Mouse (Mus musculus) hindbrain, embryonic 16.5 days (tissue): ENCODE results near the gene Pex12. TPM values are rescaled to one million over a fixed set of nuclear protein-coding genes. Genes with fewer than 3 reads are reported as not detected.
A peak's percentile ranks its signal among the peaks of the same experiment; 100 is the strongest.

Experiments used
- ATAC-seq: fragments of 200-750 bp; cut with Nextera tagmentation; 2 replicates; pipeline ENCODE4 v1.8.0; 2017; ENCODE audit warnings: moderate TSS enrichment, moderate library complexity
- H3K27ac ChIP-seq: fragments of 300-500 bp; sonication (generic); 2 replicates; pipeline ENCODE4 v1.5.1; 2014; ENCODE audit warnings: low read depth, mild to moderate bottlenecking, control low read depth, low read length, moderate library complexity
- H3K27me3 ChIP-seq: fragments of 300-500 bp; sonication (generic); replicated peaks from 2 replicates; pipeline ENCODE4 v1.6.1; 2014; ENCODE audit warnings: low read length; ENCODE audit not compliant: control insufficient read depth, insufficient read depth
- H3K36me3 ChIP-seq: fragments of 300-500 bp; sonication (generic); 2 replicates; pipeline ENCODE4 v1.6.1; 2014; ENCODE audit warnings: mild to moderate bottlenecking, low read length, moderate library complexity, mixed read lengths; ENCODE audit not compliant: control insufficient read depth, insufficient read depth
- H3K4me1 ChIP-seq: fragments of 300-500 bp; sonication (generic); 2 replicates; pipeline ENCODE4 v1.6.1; 2014; ENCODE audit warnings: low read depth, low read length; ENCODE audit not compliant: control insufficient read depth, insufficient read depth
- H3K4me2 ChIP-seq: fragments of 300-500 bp; sonication (generic); 2 replicates; pipeline ENCODE4 v1.6.1; 2014; ENCODE audit warnings: mild to moderate bottlenecking, low read length, control low read depth, moderate library complexity
- H3K4me3 ChIP-seq: fragments of 300-500 bp; sonication (generic); 2 replicates; pipeline ENCODE4 v1.5.1; 2014; ENCODE audit warnings: mild to moderate bottlenecking, low read length, control low read depth, moderate library complexity
- H3K9ac ChIP-seq: fragments of 300-500 bp; sonication (generic); 2 replicates; pipeline ENCODE4 v1.6.1; 2014; ENCODE audit warnings: low read depth, mild to moderate bottlenecking, control low read depth, low read length, moderate library complexity
- H3K9me3 ChIP-seq: fragments of 300-500 bp; sonication (generic); 2 replicates; pipeline ENCODE4 v1.6.1; 2014; ENCODE audit warnings: mild to moderate bottlenecking, low read length, moderate library complexity; ENCODE audit not compliant: control insufficient read depth
- WGBS: fragments of 180-500 bp; shearing (Covaris S2); extraction: QIAGEN DNeasy Blood & Tissue Kit; methylation state at CpG from one replicate; pipeline ENCODE4 v1.1.7; 2014; 5-methylcytosine and 5-hydroxymethylcytosine counted together
- polyA plus RNA-seq: library from polyadenylated mRNA; unstranded; fragments of >200 nt; fragmentation: Nextera tagmentation; extraction: Ambion mirVana; gene quantifications from 2 replicates; pipeline ENCODE4 v1.2.1, GENCODE M21; 2015

Pex12 gene
- polyA plus RNA-seq, 1 experiment from 2014 or later, result 15.0 TPM

GRCm38 (mm10) chr11:83292251-83292587 lies 10.2 kb downstream of the Pex12 start:
- Histone ChIP-seq H3K27ac (peak overlapping the region; percentile 61; the same call in 1 of the 2 replicates), H3K4me1 (peaks cover 33% of the 10 kb centered on the region), H3K27me3 (no peaks in the 10 kb centered on the region), H3K9ac (peak overlapping the region; percentile 76), H3K9me3 (no peaks in the 10 kb centered on the region), H3K36me3 (0 out of 2 replicates have a peak, but pooled peaks cover 2% of the 10 kb centered on the region), H3K4me3 (peak overlapping the region; percentile 60), H3K4me2 (peak overlapping the region; percentile 95)
- WGBS, result 2% methylated on average over 5 of the region's 5 CpGs
- ATAC-seq, result no peak

- 0 out of 2 replicates have a peak, but pooled peaks cover under 1% of the 10 kb centered on the region for H3K36me3 ChIP-seq
- H3K27me3 ChIP-seq, result no peaks in the 10 kb centered on the region
- peak overlapping the region; percentile 95 for H3K4me2 ChIP-seq
- H3K27ac ChIP-seq, result peak overlapping the region; percentile 78
- ATAC-seq, result peak; percentile 100
- H3K4me3 ChIP-seq, result peak overlapping the region; percentile 60
- peaks cover 29% of the 10 kb centered on the region for H3K4me1 ChIP-seq
- WGBS, result under 1% methylated on average over 38 of the region's 38 CpGs
- H3K9me3 ChIP-seq, result no peaks in the 10 kb centered on the region
- peak overlapping the region; percentile 76 for H3K9ac ChIP-seq
Measured at GRCm38 (mm10) chr11:83291375-83292250, 10.8 kb downstream of the Pex12 start.

GRCm38 (mm10) chr11:83289633-83290032 lies 12.8 kb downstream of the Pex12 start:
- Histone ChIP-seq H3K4me1 (peaks cover 22% of the 10 kb centered on the region), H3K9me3 (no peaks in the 10 kb centered on the region), H3K4me3 (no peak overlapping the region), H3K27ac (no peak overlapping the region), H3K27me3 (no peaks in the 10 kb centered on the region), H3K4me2 (no peak overlapping the region), H3K9ac (no peak overlapping the region), H3K36me3 (no peaks in the 10 kb centered on the region)
- WGBS, result 87% methylated on average over 2 of the region's 2 CpGs
- no peak for ATAC-seq

- Histone ChIP-seq H3K27ac (no peak overlapping the region), H3K4me2 (no peak overlapping the region), H3K9me3 (no peaks in the 10 kb centered on the region), H3K36me3 (no peaks in the 10 kb centered on the region), H3K27me3 (no peaks in the 10 kb centered on the region), H3K4me3 (no peak overlapping the region), H3K4me1 (peaks cover 19% of the 10 kb centered on the region), H3K9ac (no peak overlapping the region)
- WGBS, result 93% methylated on average over 5 of the region's 5 CpGs
- no peak for ATAC-seq
Measured at GRCm38 (mm10) chr11:83289036-83289435, 13.3 kb downstream of the Pex12 start.

- Histone ChIP-seq H3K4me3 (no peak within 1 kb of the TSS), H3K27ac (no peak within 1 kb of the TSS), H3K27me3 (no peaks in the 10 kb centered on the region), H3K9ac (no peak within 1 kb of the TSS), H3K36me3 (no peaks in the 10 kb centered on the region), H3K9me3 (no peaks in the 10 kb centered on the region), H3K4me1 (peaks cover 3% of the 10 kb centered on the region; the same call in 1 of the 2 replicates), H3K4me2 (no peak within 1 kb of the TSS)
- ATAC-seq, result no peak
- WGBS, result 71% methylated on average over 1 of the region's 1 CpGs
Measured at GRCm38 (mm10) chr11:83286566-83286965, 15.8 kb downstream of the Pex12 start, which contains the start of gene Slfn14. Slfn14 (minus strand) TSS chr11:83286726.

GRCm38 (mm10) chr11:83285627-83286026 lies 16.8 kb downstream of the Pex12 start:
- Histone ChIP-seq H3K4me2 (no peak overlapping the region), H3K4me1 (no peaks in the 10 kb centered on the region), H3K27ac (no peak overlapping the region), H3K36me3 (no peaks in the 10 kb centered on the region), H3K9ac (no peak overlapping the region), H3K4me3 (no peak overlapping the region), H3K9me3 (no peaks in the 10 kb centered on the region), H3K27me3 (no peaks in the 10 kb centered on the region)
- ATAC-seq, result no peak
- WGBS, result 90% methylated on average over 4 of the region's 4 CpGs

- H3K9ac ChIP-seq, result no peak overlapping the region
- H3K36me3 ChIP-seq, result no peaks in the 10 kb centered on the region
- H3K27me3 ChIP-seq, result no peaks in the 10 kb centered on the region
- no peak overlapping the region for H3K4me3 ChIP-seq
- H3K9me3 ChIP-seq, result no peaks in the 10 kb centered on the region
- H3K4me1 ChIP-seq, result no peaks in the 10 kb centered on the region
- 71% methylated on average over 2 of the region's 2 CpGs for WGBS
- H3K27ac ChIP-seq, result no peak overlapping the region
- no peak for ATAC-seq
- no peak overlapping the region for H3K4me2 ChIP-seq
Measured at GRCm38 (mm10) chr11:83282084-83282483, 20.3 kb downstream of the Pex12 start.

- Histone ChIP-seq H3K9me3 (no peaks in the 10 kb centered on the region), H3K36me3 (no peaks in the 10 kb centered on the region), H3K27me3 (no peaks in the 10 kb centered on the region), H3K4me3 (no peak overlapping the region), H3K9ac (no peak overlapping the region), H3K27ac (no peak overlapping the region), H3K4me1 (no peaks in the 10 kb centered on the region), H3K4me2 (no peak overlapping the region)
- WGBS, result 87% methylated on average over 6 of the region's 6 CpGs
- ATAC-seq, result no peak
Measured at GRCm38 (mm10) chr11:83279691-83280090, 22.7 kb downstream of the Pex12 start.

GRCm38 (mm10) chr11:83279024-83279423 lies 23.4 kb downstream of the Pex12 start:
- WGBS, result 94% methylated on average over 4 of the region's 4 CpGs
- Histone ChIP-seq H3K4me2 (no peak overlapping the region), H3K4me3 (no peak overlapping the region)

More at GRCm38 (mm10) chr11:83279024-83279423, 23.4 kb downstream of the Pex12 start:
- Histone ChIP-seq H3K4me1 (no peaks in the 10 kb centered on the region), H3K27me3 (no peaks in the 10 kb centered on the region), H3K9ac (no peak overlapping the region), H3K27ac (no peak overlapping the region), H3K36me3 (no peaks in the 10 kb centered on the region), H3K9me3 (no peaks in the 10 kb centered on the region)
- no peak for ATAC-seq
